Mouse (Mus musculus) limb, embryonic 10.5 days (tissue): ENCODE measurements around the gene Gnpnat1. TPM values are rescaled to one million over a fixed set of nuclear protein-coding genes. Genes with fewer than 3 reads are reported as not detected.
"Not testable (repeated sequence)": the region's sequence is repeated elsewhere in the genome, so short reads cannot be mapped to it uniquely, and the experiment has no call there.

ENCODE experiments used
- DNase-seq: peaks from one replicate; pipeline ENCODE4 v3.0.0-alpha.2; 2017; ENCODE audit warnings: low spot score
- H3K27ac ChIP-seq: fragments of 300-500 bp; sonication (generic); 2 replicates; pipeline ENCODE4 v1.5.1; 2016; ENCODE audit warnings: mild to moderate bottlenecking
- H3K27me3 ChIP-seq: fragments of 300-500 bp; sonication (generic); 2 replicates; pipeline ENCODE4 v1.6.1; 2016; ENCODE audit warnings: low read depth, mild to moderate bottlenecking; ENCODE audit not compliant: poor library complexity, severe bottlenecking
- H3K36me3 ChIP-seq: fragments of 300-500 bp; sonication (generic); 2 replicates; pipeline ENCODE4 v1.6.1; 2016; ENCODE audit warnings: mild to moderate bottlenecking, moderate library complexity
- H3K4me1 ChIP-seq: fragments of 300-500 bp; sonication (generic); 2 replicates; pipeline ENCODE4 v1.6.1; 2016
- H3K4me3 ChIP-seq: fragments of 300-500 bp; sonication (generic); 2 replicates; pipeline ENCODE4 v1.5.1; 2016; ENCODE audit warnings: mild to moderate bottlenecking, moderate library complexity
- H3K9me3 ChIP-seq: fragments of 300-500 bp; sonication (generic); replicated peaks from 2 replicates; pipeline ENCODE4 v1.6.1; 2016; ENCODE audit warnings: mild to moderate bottlenecking
- WGBS: fragments of 180-500 bp; shearing (Covaris S2); methylation state at CpG from one replicate; pipeline ENCODE4 v1.1.7; 2016; 5-methylcytosine and 5-hydroxymethylcytosine counted together
- polyA plus RNA-seq: library from polyadenylated mRNA; unstranded; fragments of >200 nt; fragmentation: Nextera tagmentation; extraction: Ambion mirVana; gene quantifications from 2 replicates; pipeline ENCODE4 v1.2.1, GENCODE M21; 2016

Gene Gnpnat1
- 61.2 and 74.4 TPM in 2 replicates for polyA plus RNA-seq

DNA sequence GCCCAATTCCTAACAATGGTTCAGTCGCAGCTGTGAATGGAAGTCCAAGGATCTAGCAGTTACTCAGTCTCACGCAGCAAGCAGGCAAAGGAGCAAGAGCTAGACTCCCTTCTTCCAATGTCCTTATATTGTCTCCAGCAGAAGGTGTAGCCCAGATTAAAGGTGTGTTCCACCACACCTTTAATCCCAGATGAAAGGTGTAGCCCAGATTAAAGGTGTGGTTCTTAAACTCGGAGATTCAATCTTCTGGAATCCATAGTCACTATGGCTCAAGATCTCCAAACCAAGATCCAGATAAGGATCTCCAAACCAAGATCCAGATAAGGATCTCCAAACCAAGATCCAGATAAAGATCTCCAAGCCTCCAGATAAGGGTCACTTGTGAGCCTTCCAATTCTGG lies at the start of gene Gnpnat1:
Gene Gnpnat1 (minus strand): TSS at position 101 of the 400 bp plus-strand sequence.
- not testable (repeated sequence) for H3K36me3 ChIP-seq, H3K27ac ChIP-seq, H3K27me3 ChIP-seq, H3K9me3 ChIP-seq, H3K4me1 ChIP-seq, H3K4me3 ChIP-seq, DNase-seq
- 87% methylated on average over 2 of the region's 3 CpGs for WGBS

DNA sequence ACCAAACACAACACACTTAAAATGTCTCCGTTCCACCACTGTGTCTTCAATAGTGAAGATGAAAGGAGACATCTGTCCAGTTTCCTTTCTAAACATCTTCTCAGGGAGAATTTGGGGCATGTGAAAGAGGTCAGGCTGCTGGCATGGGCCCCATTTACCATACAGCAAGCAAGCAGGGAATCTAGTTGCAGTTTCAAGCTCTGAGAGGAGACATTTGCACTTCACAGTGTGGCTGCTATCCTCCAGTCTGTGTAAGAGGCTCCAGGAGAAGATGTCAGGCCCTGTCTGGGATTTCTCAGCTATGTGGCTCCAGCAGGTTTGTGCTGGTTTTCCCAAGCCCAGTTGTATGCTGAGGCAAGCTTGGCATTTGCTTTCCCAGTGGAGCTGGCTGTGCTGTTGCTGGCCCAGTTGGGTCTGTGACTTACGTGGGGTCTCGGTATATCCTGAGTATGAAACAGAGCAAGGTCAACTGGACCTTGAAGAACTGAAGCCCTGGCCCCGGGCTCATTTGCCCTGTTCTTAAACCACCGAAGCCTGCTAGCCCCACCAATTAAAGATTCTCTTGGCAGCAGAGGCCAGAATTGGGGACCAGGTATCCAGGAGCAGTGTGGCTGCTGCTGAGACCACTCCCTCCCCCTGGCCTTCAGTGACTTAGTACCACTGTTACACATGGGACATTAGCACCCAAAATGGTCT lies 49.0 kb upstream of the Gnpnat1 start:
- 65% methylated on average over 5 of the region's 5 CpGs for WGBS
- H3K27me3 ChIP-seq, result no peaks in the 10 kb centered on the region
- H3K4me1 ChIP-seq, result peaks cover 56% of the 10 kb centered on the region
- no peak overlapping the region for H3K4me3 ChIP-seq
- peaks cover 12% of the 10 kb centered on the region for H3K36me3 ChIP-seq
- H3K27ac ChIP-seq, result peak overlapping the region; percentile 68
- H3K9me3 ChIP-seq, result no peaks in the 10 kb centered on the region
- DNase-seq, result no peak

DNA sequence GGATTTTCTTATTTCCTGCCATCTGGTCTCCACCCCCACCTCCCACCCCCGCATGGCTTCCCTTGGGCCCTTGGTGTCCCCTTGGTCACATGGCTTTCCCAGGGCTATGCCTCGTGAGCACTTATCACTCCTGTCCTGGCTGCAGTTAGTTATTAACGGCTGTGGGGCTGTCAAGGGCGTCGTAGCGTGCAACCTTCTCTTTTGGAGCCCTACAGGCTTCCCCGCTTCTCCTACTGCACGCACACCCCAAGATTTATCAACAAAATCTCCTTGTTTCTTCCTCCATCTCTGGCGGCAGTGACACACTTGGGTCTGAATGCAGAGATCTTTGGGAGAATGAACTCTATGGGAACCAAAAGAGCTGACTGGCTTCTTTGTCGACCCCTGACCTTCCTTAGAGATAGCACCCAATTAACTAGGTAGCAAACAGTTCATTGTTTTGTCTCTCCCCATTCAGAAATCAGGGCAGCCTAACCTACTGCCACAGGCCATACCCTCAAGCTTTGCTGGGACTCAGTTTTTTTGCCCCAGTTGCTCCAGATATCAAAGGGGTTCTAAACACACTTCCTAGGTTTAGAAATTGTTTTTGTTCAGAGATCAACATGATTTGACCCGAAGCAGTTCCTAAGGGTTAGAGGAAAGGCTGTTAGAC lies 48.3 kb upstream of the Gnpnat1 start:
- H3K27me3 ChIP-seq, result no peaks in the 10 kb centered on the region
- H3K4me3 ChIP-seq, result no peak overlapping the region
- H3K9me3 ChIP-seq, result no peaks in the 10 kb centered on the region
- H3K4me1 ChIP-seq, result peaks cover 56% of the 10 kb centered on the region
- DNase-seq, result no peak
- H3K27ac ChIP-seq, result peak overlapping the region; percentile 77
- 30% methylated on average over 11 of the region's 11 CpGs for WGBS
- peaks cover 6% of the 10 kb centered on the region for H3K36me3 ChIP-seq

DNA sequence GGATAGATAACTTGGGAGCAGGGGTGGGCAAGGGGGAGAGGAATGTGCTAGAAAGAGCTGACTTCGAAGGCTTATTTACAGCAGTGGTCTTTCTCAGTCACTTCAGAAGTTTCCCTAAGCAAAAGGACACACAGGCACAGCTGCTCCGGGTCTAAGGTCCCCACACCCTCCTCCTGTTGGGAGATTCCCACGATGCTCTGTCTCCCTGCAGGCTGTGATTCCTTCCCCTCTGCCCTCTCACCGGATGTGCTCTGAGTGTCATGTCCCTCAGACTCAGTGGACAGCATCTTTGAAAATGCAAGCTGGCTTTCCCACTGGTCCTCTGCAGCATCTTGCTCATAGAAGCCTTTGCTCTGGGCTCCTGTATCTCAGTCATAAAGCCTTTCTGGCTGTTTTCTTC lies 47.4 kb upstream of the Gnpnat1 start:
- no peak overlapping the region for H3K4me3 ChIP-seq
- peaks cover 55% of the 10 kb centered on the region for H3K4me1 ChIP-seq
- WGBS, result 57% methylated on average over 4 of the region's 4 CpGs
- no peak for DNase-seq
- H3K27ac ChIP-seq, result peak overlapping the region; percentile 50; the same call in 1 of the 2 replicates
- no peaks in the 10 kb centered on the region for H3K9me3 ChIP-seq
- no peaks in the 10 kb centered on the region for H3K27me3 ChIP-seq
- no peaks in the 10 kb centered on the region for H3K36me3 ChIP-seq

DNA sequence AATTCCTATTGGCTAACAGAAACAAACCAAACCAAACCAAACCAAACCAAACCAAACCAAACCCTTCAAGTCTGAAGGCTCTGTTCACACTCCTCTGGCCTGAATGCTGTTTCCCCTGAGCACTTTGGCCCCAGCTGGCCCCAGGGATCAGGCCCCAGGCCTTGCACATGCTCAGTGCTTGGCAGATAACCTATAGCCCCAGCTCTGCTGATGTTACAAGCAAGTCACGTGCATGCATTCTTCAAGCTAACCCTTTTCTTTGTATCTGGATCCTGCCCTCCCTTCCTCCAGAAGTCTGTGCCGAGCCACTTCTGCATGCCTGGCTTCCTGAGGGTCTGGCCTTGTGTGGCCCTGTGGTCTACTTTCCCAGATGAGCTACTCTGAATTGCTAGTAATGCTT lies 46.4 kb upstream of the Gnpnat1 start:
- 41% methylated on average over 2 of the region's 2 CpGs for WGBS
- H3K4me3 ChIP-seq, result no peak overlapping the region

DNA sequence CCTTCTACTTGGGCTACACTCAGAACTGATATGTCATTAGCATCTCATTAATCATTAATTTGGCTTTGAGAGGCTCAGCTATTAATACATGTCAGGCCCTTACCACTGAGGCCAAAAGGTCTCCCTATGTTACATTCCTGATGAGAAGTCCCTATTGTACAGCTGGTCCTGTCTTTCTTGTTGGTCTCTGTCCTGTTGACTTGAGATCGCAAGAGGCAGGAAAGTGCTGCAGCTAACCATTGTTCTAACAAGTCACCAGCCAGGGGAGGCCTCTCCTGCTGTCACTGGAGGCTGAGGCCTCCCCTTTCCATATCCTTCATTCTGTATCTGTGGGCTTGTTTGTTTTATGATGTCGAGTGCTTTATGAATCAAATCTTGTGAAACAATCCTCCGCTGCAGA lies 42.1 kb upstream of the Gnpnat1 start:
- H3K4me3 ChIP-seq, result no peak overlapping the region
- peaks cover 36% of the 10 kb centered on the region for H3K4me1 ChIP-seq
- H3K36me3 ChIP-seq, result no peaks in the 10 kb centered on the region
- H3K27ac ChIP-seq, result 0 out of 2 replicates have a peak overlapping the region, but pooled peaks have one; percentile 12
- no peaks in the 10 kb centered on the region for H3K9me3 ChIP-seq
- DNase-seq, result no peak
- H3K27me3 ChIP-seq, result no peaks in the 10 kb centered on the region
- 81% methylated on average over 3 of the region's 3 CpGs for whole genome bisulfite sequencing

More for the DNA sequence above, 46.4 kb upstream of the Gnpnat1 start:
- H3K4me1 ChIP-seq, result peaks cover 46% of the 10 kb centered on the region
- H3K27ac ChIP-seq, result peak overlapping the region; percentile 63
- H3K36me3 ChIP-seq, result no peaks in the 10 kb centered on the region
- H3K9me3 ChIP-seq, result no peaks in the 10 kb centered on the region
- no peaks in the 10 kb centered on the region for H3K27me3 ChIP-seq
- DNase-seq, result no peak

DNA sequence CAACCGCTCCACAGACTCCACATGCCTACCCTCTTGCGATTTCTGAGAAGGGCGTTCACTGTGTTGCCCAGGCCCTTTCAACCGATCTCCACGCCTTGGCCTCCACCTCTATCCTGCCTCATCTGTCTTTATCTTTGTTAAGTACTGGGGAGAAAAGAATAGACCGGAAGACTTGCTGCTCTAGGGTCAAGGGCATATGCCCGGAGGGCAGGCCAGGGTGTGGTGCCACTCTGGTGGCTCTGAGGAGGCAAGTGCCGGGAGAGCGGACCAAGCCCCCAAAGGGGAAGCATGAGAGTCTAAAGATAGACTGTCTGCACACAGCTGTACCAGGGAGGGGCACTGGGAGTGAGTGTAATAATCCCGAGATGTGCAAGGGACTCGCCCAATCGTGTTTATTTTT lies 40.7 kb upstream of the Gnpnat1 start:
- WGBS, result 72% methylated on average over 12 of the region's 12 CpGs
- H3K4me3 ChIP-seq, result no peak overlapping the region
- H3K4me1 ChIP-seq, result peaks cover 43% of the 10 kb centered on the region
- no peaks in the 10 kb centered on the region for H3K9me3 ChIP-seq
- no peak for DNase-seq
- H3K27ac ChIP-seq, result peak overlapping the region; percentile 84
- no peaks in the 10 kb centered on the region for H3K27me3 ChIP-seq
- no peaks in the 10 kb centered on the region for H3K36me3 ChIP-seq

DNA sequence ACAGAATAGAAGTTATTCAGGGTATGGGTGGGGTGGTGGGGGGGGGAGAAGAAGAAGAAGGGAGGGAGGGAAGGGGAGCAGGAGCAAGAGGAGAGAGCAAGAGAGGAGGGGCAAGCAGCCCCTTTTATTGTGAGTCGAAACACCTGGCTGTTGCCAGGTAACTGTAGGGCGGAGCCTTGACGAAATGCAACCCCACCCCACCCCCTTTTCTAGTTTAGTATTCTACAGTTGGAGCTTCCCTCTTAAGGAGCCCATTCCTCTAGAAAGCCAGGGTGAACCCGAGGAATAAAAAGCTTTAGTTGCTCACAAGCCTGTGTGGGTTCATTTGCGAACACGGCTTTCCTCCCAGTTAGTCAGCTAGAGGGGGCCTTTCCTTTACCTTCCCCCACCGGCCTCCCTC lies 40.2 kb upstream of the Gnpnat1 start:
- no peak overlapping the region for H3K4me3 ChIP-seq
- H3K27me3 ChIP-seq, result no peaks in the 10 kb centered on the region
- H3K36me3 ChIP-seq, result no peaks in the 10 kb centered on the region
- H3K9me3 ChIP-seq, result no peaks in the 10 kb centered on the region
- 51% methylated on average over 7 of the region's 7 CpGs for WGBS
- peaks cover 48% of the 10 kb centered on the region for H3K4me1 ChIP-seq
- DNase-seq, result no peak
- H3K27ac ChIP-seq, result peak overlapping the region; percentile 84

DNA sequence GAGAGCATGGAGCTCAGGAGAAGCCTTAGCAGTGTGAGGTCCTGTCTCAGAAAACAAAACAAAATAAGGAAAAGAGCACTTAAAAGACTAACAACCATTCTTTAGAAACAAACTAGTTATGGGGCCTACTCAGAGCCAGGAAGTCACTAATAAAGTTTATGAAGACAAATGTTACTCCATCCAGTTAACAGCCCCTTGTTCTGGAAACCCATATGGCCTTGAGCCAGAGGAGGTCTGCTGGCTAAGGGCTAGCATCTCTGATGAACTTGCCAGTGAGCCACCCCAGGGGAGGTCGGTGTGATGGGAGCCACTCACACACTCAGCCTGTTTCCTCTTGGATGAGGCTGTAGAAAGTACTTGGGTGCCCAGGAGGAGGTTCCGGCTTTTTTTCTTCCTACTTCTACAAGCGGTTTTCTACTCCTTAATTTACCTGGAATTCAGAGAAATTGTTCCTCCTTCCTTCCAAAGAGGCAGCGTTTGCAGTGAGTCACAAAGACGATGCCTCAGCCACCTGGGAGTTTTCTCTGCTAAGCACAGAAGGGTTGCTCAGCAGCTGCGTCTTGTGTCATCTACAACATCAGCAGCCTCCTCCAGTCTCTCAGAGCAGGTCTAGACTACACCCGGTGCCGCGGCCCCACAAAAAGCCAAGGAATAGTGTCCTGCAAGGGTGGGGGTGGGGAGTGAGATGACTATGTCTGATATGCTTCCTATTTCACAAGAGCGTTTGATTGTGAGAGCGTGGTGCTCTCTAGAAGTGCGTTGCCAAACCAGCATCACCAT lies 38.3 kb upstream of the Gnpnat1 start:
- Histone ChIP-seq H3K9me3 (no peaks in the 10 kb centered on the region), H3K4me1 (peaks cover 62% of the 10 kb centered on the region), H3K27ac (peak overlapping the region; percentile 84), H3K4me3 (no peak overlapping the region), H3K27me3 (no peaks in the 10 kb centered on the region), H3K36me3 (no peaks in the 10 kb centered on the region)
- 52% methylated on average over 12 of the region's 12 CpGs for WGBS
- DNase-seq, result no peak

DNA sequence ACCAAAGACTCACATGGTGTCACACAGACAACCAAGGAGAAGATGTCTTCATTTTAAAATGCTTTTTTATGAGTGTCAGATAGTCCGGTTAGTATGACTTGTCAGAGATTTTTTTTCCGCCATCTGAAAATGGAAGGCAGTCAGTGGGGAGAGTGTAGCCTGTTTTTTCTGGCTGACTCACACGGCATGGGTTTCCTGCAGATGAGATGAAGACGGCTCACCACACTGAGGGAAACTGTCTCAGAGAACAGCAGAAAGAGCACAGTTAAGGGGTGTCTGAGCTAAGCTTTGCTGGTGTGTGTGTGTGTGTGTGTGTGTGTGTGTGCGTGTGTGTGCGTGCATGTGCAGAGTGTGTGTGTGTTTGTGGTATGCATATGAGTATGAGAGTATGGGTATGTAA lies 36.6 kb upstream of the Gnpnat1 start:
- no peak for DNase-seq
- no peaks in the 10 kb centered on the region for H3K27me3 ChIP-seq
- peaks cover 79% of the 10 kb centered on the region for H3K4me1 ChIP-seq
- WGBS, result 82% methylated on average over 6 of the region's 6 CpGs
- no peaks in the 10 kb centered on the region for H3K36me3 ChIP-seq
- no peaks in the 10 kb centered on the region for H3K9me3 ChIP-seq
- H3K4me3 ChIP-seq, result no peak overlapping the region
- H3K27ac ChIP-seq, result peak overlapping the region; percentile 79

DNA sequence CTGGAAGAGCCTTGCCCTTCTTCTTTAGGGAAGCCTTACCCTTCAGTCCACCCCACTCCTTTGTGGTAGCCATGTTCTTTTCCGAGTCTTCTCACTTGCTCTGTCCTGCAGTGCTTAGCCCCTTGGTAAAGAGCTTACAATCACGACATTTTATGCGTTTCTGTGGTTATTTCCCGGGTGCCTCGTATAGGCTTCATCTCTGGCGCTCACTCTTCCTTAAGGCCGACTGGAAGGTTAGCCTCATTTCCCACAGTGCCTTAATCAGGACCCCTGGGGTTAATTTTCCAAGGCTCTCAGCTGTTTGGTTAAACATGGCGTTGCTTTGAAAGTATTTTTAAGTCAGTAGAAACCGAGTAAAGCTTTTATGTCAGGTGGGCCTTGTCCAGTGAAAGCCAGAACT lies 34.7 kb upstream of the Gnpnat1 start:
- WGBS, result 77% methylated on average over 9 of the region's 9 CpGs
- H3K36me3 ChIP-seq, result no peaks in the 10 kb centered on the region
- peak overlapping the region; percentile 79 for H3K27ac ChIP-seq
- H3K4me1 ChIP-seq, result peaks cover 69% of the 10 kb centered on the region
- H3K4me3 ChIP-seq, result no peak overlapping the region
- no peak for DNase-seq
- no peaks in the 10 kb centered on the region for H3K27me3 ChIP-seq
- H3K9me3 ChIP-seq, result no peaks in the 10 kb centered on the region

DNA sequence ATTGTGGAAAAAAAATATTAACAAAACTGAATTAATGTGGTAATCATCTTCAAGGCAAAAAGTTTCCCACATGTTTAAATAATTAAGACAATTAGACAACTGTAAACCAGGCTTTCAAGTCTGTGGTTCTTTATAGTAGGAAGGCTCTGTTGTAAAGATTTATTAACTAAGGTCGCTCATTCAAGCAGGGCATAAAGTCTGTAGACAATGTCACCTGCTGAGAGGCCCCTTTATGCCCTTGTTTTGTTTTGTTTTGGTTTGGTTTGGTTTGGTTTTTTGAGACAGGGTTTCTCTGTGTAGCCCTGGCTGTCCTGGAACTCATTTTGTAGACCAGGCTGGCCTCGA lies 34.2 kb upstream of the Gnpnat1 start:
- Histone ChIP-seq H3K27me3 (no peaks in the 10 kb centered on the region), H3K4me1 (peaks cover 68% of the 10 kb centered on the region), H3K36me3 (no peaks in the 10 kb centered on the region), H3K4me3 (0 out of 2 replicates have a peak overlapping the region, but pooled peaks have one; percentile 8), H3K27ac (peak overlapping the region; percentile 89), H3K9me3 (no peaks in the 10 kb centered on the region)
- DNase-seq, result no peak
- 35% methylated on average over 2 of the region's 2 CpGs for WGBS
